Mouse (Mus musculus): ENCODE data around the gene Slc38a7.
"Not testable (repeated sequence)": the region's sequence is repeated elsewhere in the genome, so short reads cannot be mapped to it uniquely, and the experiment has no call there.

The Slc38a7 gene

GRCm38 (mm10) chr8:95853102-95853843 lies at the start of gene Slc38a7:
TSS of gene Slc38a7 (minus strand) at chr8:95853539.
- peak; percentile 75 for DNase-seq (ENCODE audit: low spot score)

- DNase-seq (ENCODE audit: low spot score), result no peak
These were observed 48.5 kb upstream of the Slc38a7 start for GRCm38 (mm10) chr8:95901864-95902263.

- no peak for DNase-seq (ENCODE audit: low spot score)
These were observed 40.4 kb upstream of the Slc38a7 start for GRCm38 (mm10) chr8:95893701-95894100.

- DNase-seq (ENCODE audit: low spot score), result peak; percentile 87
These were observed 35.2 kb upstream of the Slc38a7 start, which contains the start of gene Got2 for GRCm38 (mm10) chr8:95888285-95889136. TSS of gene Got2 (minus strand) at chr8:95888547.

GRCm38 (mm10) chr8:95887578-95888284 lies 34.4 kb upstream of the Slc38a7 start:
- peak; percentile 76 for DNase-seq (ENCODE audit: low spot score)

- DNase-seq (ENCODE audit: low spot score), result peak; percentile 57
These were observed 33.6 kb upstream of the Slc38a7 start for GRCm38 (mm10) chr8:95886647-95887577.

GRCm38 (mm10) chr8:95885966-95886365 lies 32.6 kb upstream of the Slc38a7 start:
- no peak for DNase-seq (ENCODE audit: low spot score)

GRCm38 (mm10) chr8:95885271-95885841 lies 32.0 kb upstream of the Slc38a7 start:
- DNase-seq (ENCODE audit: low spot score), result no peak

GRCm38 (mm10) chr8:95884491-95884890 lies 31.2 kb upstream of the Slc38a7 start:
- no peak for DNase-seq (ENCODE audit: low spot score)

- DNase-seq (ENCODE audit: low spot score), result no peak
These were observed 28.9 kb upstream of the Slc38a7 start for GRCm38 (mm10) chr8:95882191-95882590.

GRCm38 (mm10) chr8:95881576-95881975 lies 28.2 kb upstream of the Slc38a7 start:
- DNase-seq (ENCODE audit: low spot score), result no peak

GRCm38 (mm10) chr8:95879823-95880222 lies 26.5 kb upstream of the Slc38a7 start:
- no peak for DNase-seq (ENCODE audit: low spot score)

- peak; percentile 87 for DNase-seq (ENCODE audit: low spot score)
These were observed 25.0 kb upstream of the Slc38a7 start for GRCm38 (mm10) chr8:95878176-95878962.

- no peak for DNase-seq (ENCODE audit: low spot score)
These were observed 21.9 kb upstream of the Slc38a7 start for GRCm38 (mm10) chr8:95875270-95875669.

GRCm38 (mm10) chr8:95871690-95872089 lies 18.4 kb upstream of the Slc38a7 start:
- DNase-seq (ENCODE audit: low spot score), result no peak

- DNase-seq (ENCODE audit: low spot score), result not testable (repeated sequence)
These were observed 11.5 kb upstream of the Slc38a7 start for GRCm38 (mm10) chr8:95864851-95865250.

- not testable (repeated sequence) for DNase-seq (ENCODE audit: low spot score)
These were observed 10.6 kb upstream of the Slc38a7 start for GRCm38 (mm10) chr8:95863761-95864440.

GRCm38 (mm10) chr8:95854174-95854573 lies 835 bp upstream of the Slc38a7 start:
- no peak for DNase-seq (ENCODE audit: low spot score)

- DNase-seq (ENCODE audit: low spot score), result no peak
These were observed 1.0 kb downstream of the Slc38a7 start for GRCm38 (mm10) chr8:95852290-95852689.

Measured in testis, postnatal 14 days (tissue).